Mouse (Mus musculus) MEL (cell line): ENCODE results near the gene Hkdc1. TPM values are rescaled to one million over a fixed set of nuclear protein-coding genes. Genes with fewer than 3 reads are reported as not detected.

ENCODE experiments used
- DNase-seq: peaks from one replicate; pipeline ENCODE4 v3.0.0; 2011; ENCODE audit warnings: low read depth, low spot score
- H3K27ac ChIP-seq: 2 replicates; pipeline ENCODE4 v1.5.1; 2012; ENCODE audit warnings: low read depth, mild to moderate bottlenecking, control low read depth, low read length, moderate library complexity; ENCODE audit not compliant: control insufficient read depth
- H3K27me3 ChIP-seq, 2 experiments: fragments of 150-350 bp in 1 of 2; sonication (generic) in 1 of 2; 2 replicates each; pipeline ENCODE4 v1.6.1; 2012; ENCODE audit warnings: low read length in 2 of 2, mild to moderate bottlenecking in 2 of 2, improper control_type of control experiment in 1 of 2, moderate library complexity in 1 of 2; ENCODE audit not compliant: insufficient read depth in 2 of 2, control insufficient read depth in 1 of 2
- H3K36me3 ChIP-seq, 2 experiments: 2 replicates each; pipeline ENCODE4 v1.6.1; 2012 to 2014; ENCODE audit warnings: low read length in 2 of 2, improper control_type of control experiment in 1 of 2, inconsistent platforms in 1 of 2, mild to moderate bottlenecking in 1 of 2; ENCODE audit not compliant: insufficient read depth in 2 of 2, control insufficient read depth in 1 of 2
- H3K4me1 ChIP-seq, 2 experiments: fragments of 150-350 bp in 1 of 2; sonication (generic) in 1 of 2; 2 replicates each; pipeline ENCODE4 v1.6.1; 2012; ENCODE audit warnings: low read length in 2 of 2, improper control_type of control experiment in 1 of 2, mild to moderate bottlenecking in 1 of 2; ENCODE audit not compliant: insufficient read depth in 2 of 2, control insufficient read depth in 1 of 2
- H3K4me3 ChIP-seq, 2 experiments: fragments of 150-350 bp in 1 of 2; sonication (generic) in 1 of 2; 2 replicates each; pipeline ENCODE4 v1.5.1; 2012; ENCODE audit warnings: low read depth in 2 of 2, low read length in 2 of 2, mild to moderate bottlenecking in 2 of 2, moderate library complexity in 2 of 2, control low read depth in 1 of 2, improper control_type of control experiment in 1 of 2; ENCODE audit not compliant: control insufficient read depth in 1 of 2, insufficient read depth in 1 of 2
- H3K79me2 ChIP-seq: 2 replicates; pipeline ENCODE4 v1.6.1; 2012; ENCODE audit warnings: mild to moderate bottlenecking, low read length, moderate library complexity; ENCODE audit not compliant: control insufficient read depth, poor library complexity, insufficient read depth
- H3K9ac ChIP-seq: 2 replicates; pipeline ENCODE4 v1.6.1; 2012; ENCODE audit warnings: low read depth, mild to moderate bottlenecking, control low read depth, low read length, moderate library complexity; ENCODE audit not compliant: control insufficient read depth, poor library complexity, severe bottlenecking
- H3K9me3 ChIP-seq: fragments of 150-350 bp; sonication (generic); replicated peaks from 2 replicates; pipeline ENCODE4 v1.6.1; 2012; ENCODE audit warnings: mild to moderate bottlenecking, low read length, improper control_type of control experiment, moderate library complexity; ENCODE audit not compliant: insufficient read depth
- CHD2 ChIP-seq: IDR thresholded peaks from 2 replicates; pipeline ENCODE4 v1.6.1; 2011; ENCODE audit warnings: low read length, improper control_type of control experiment
- CTCF ChIP-seq, 3 experiments: IDR thresholded peaks in 2 of 3; conservative IDR thresholded peaks in 1 of 3; 2 replicates each; pipeline ENCODE4 v1.5.1; 2011 to 2012; ENCODE audit warnings: low read length in 3 of 3, low read depth in 2 of 3, mild to moderate bottlenecking in 2 of 3, improper control_type of control experiment in 1 of 3, inconsistent platforms in 1 of 3, mixed read lengths in 1 of 3, moderate library complexity in 1 of 3; ENCODE audit not compliant: control insufficient read depth in 1 of 3, insufficient read depth in 1 of 3, poor library complexity in 1 of 3, severe bottlenecking in 1 of 3
- E2F4 ChIP-seq: IDR thresholded peaks from 2 replicates; pipeline ENCODE4 v1.6.1; 2011; ENCODE audit warnings: low read depth, low read length, improper control_type of control experiment, borderline replicate concordance
- ELF1 ChIP-seq: IDR thresholded peaks from 2 replicates; pipeline ENCODE4 v1.6.1; 2014; ENCODE audit warnings: low read depth, mild to moderate bottlenecking, inconsistent platforms, low read length, improper control_type of control experiment, moderate library complexity
- ETS1 ChIP-seq: IDR thresholded peaks from 2 replicates; pipeline ENCODE4 v1.6.1; 2012; ENCODE audit warnings: low read depth, mild to moderate bottlenecking, inconsistent platforms, low read length, improper control_type of control experiment, moderate library complexity
- GATA1 ChIP-seq: IDR thresholded peaks from 2 replicates; pipeline ENCODE4 v1.6.1; 2011; ENCODE audit warnings: low read depth, low read length, improper control_type of control experiment
- JUND ChIP-seq: IDR thresholded peaks from 2 replicates; pipeline ENCODE4 v1.6.1; 2011; ENCODE audit warnings: low read depth, mild to moderate bottlenecking, improper control_type of control experiment, low read length
- MAZ ChIP-seq: IDR thresholded peaks from 2 replicates; pipeline ENCODE4 v1.6.1; 2012; ENCODE audit warnings: low read depth, mild to moderate bottlenecking, inconsistent platforms, low read length, improper control_type of control experiment
- MEF2A ChIP-seq: IDR thresholded peaks from 2 replicates; pipeline ENCODE4 v1.6.1; 2014; ENCODE audit warnings: low read depth, mild to moderate bottlenecking, inconsistent platforms, low read length, improper control_type of control experiment; ENCODE audit not compliant: poor library complexity, insufficient replicate concordance, severe bottlenecking; ENCODE audit errors: extremely low read depth
- MXI1 ChIP-seq: IDR thresholded peaks from 2 replicates; pipeline ENCODE4 v1.6.1; 2011; ENCODE audit warnings: mild to moderate bottlenecking, low read depth, low read length, improper control_type of control experiment
- NRF1 ChIP-seq: IDR thresholded peaks from 2 replicates; pipeline ENCODE4 v1.6.1; 2014; ENCODE audit warnings: low read depth, mild to moderate bottlenecking, inconsistent platforms, low read length, improper control_type of control experiment, moderate library complexity; ENCODE audit not compliant: poor library complexity, insufficient read depth, severe bottlenecking
- POLR2A ChIP-seq, 2 experiments: IDR thresholded peaks; 2 replicates each; pipeline ENCODE4 v1.6.1; 2011 to 2012; ENCODE audit warnings: low read length in 2 of 2, mild to moderate bottlenecking in 2 of 2, control low read depth in 1 of 2, improper control_type of control experiment in 1 of 2, low read depth in 1 of 2, moderate library complexity in 1 of 2; ENCODE audit not compliant: control insufficient read depth in 1 of 2, insufficient read depth in 1 of 2, poor library complexity in 1 of 2
- POLR2AphosphoS2 ChIP-seq: IDR thresholded peaks from 2 replicates; pipeline ENCODE4 v1.6.1; 2011; ENCODE audit warnings: low read length, improper control_type of control experiment
- POLR2AphosphoS5 ChIP-seq: IDR thresholded peaks from 2 replicates; pipeline ENCODE4 v1.6.1; 2012; ENCODE audit warnings: low read depth, borderline replicate concordance, mild to moderate bottlenecking, inconsistent platforms, low read length, moderate library complexity, mixed read lengths
- RCOR1 ChIP-seq: IDR thresholded peaks from 2 replicates; pipeline ENCODE4 v1.6.1; 2012; ENCODE audit warnings: low read depth, mild to moderate bottlenecking, inconsistent platforms, low read length, improper control_type of control experiment
- SIN3A ChIP-seq: IDR thresholded peaks from 2 replicates; pipeline ENCODE4 v1.6.1; 2012; ENCODE audit warnings: low read length, improper control_type of control experiment, inconsistent platforms
- SMC3 ChIP-seq: IDR thresholded peaks from 2 replicates; pipeline ENCODE4 v1.6.1; 2011; ENCODE audit warnings: low read depth, low read length, improper control_type of control experiment
- TAL1 ChIP-seq: IDR thresholded peaks from 2 replicates; pipeline ENCODE4 v1.6.1; 2012; ENCODE audit warnings: mild to moderate bottlenecking, inconsistent platforms, low read length, moderate library complexity, mixed read lengths
- TBP ChIP-seq: IDR thresholded peaks from 2 replicates; pipeline ENCODE4 v1.8.0; 2011; ENCODE audit warnings: low read depth, low read length, improper control_type of control experiment
- TCF12 ChIP-seq: IDR thresholded peaks from 2 replicates; pipeline ENCODE4 v1.6.1; 2014; ENCODE audit warnings: low read depth, mild to moderate bottlenecking, inconsistent platforms, low read length, improper control_type of control experiment, moderate library complexity
- UBTF ChIP-seq: IDR thresholded peaks from 2 replicates; pipeline ENCODE4 v1.6.1; 2012; ENCODE audit warnings: low read depth, mild to moderate bottlenecking, inconsistent platforms, low read length, improper control_type of control experiment, moderate library complexity, borderline replicate concordance; ENCODE audit not compliant: insufficient read depth
- USF1 ChIP-seq: IDR thresholded peaks from 2 replicates; pipeline ENCODE4 v1.6.1; 2014; ENCODE audit warnings: low read depth, mild to moderate bottlenecking, inconsistent platforms, low read length, improper control_type of control experiment, moderate library complexity
- USF2 ChIP-seq, 2 experiments: IDR thresholded peaks; 2 replicates each; pipeline ENCODE4 v1.6.1; 2011 to 2012; ENCODE audit warnings: improper control_type of control experiment in 2 of 2, low read length in 2 of 2, borderline replicate concordance in 1 of 2, inconsistent platforms in 1 of 2, low read depth in 1 of 2, mild to moderate bottlenecking in 1 of 2; ENCODE audit not compliant: insufficient read depth in 1 of 2
- ZC3H11A ChIP-seq: IDR thresholded peaks from 2 replicates; pipeline ENCODE4 v1.6.1; 2012; ENCODE audit warnings: low read depth, mild to moderate bottlenecking, inconsistent platforms, low read length, improper control_type of control experiment
- ZMIZ1 ChIP-seq: IDR thresholded peaks from 2 replicates; pipeline ENCODE4 v1.6.1; 2012; ENCODE audit warnings: low read depth, mild to moderate bottlenecking, inconsistent platforms, low read length, improper control_type of control experiment, moderate library complexity
- polyA plus RNA-seq, 2 experiments: library from polyadenylated mRNA; stranded (reverse) in 1 of 2; unstranded in 1 of 2; fragments of >175 nt in 1 of 2; fragments of >200 nt in 1 of 2; gene quantifications; 2 replicates each; pipeline versions ENCODE4 v1.2.1 to v1.2.4; 2012; ENCODE audit warnings: low replicate concordance in 2 of 2, low read depth in 1 of 2; ENCODE audit not compliant: insufficient read length in 2 of 2, insufficient read depth in 1 of 2, missing spikeins in 1 of 2
- total RNA-seq: library from RNA; depleted of rRNA; stranded (reverse); fragments of 300-350 nt; gene quantifications from 2 replicates; pipeline ENCODE4 v1.2.3, GENCODE M21; 2012; rRNA removed

Gene Hkdc1
- total RNA-seq (0.42 and 0.69 TPM in 2 replicates), polyA plus RNA-seq (under 1 TPM in 1 of 2 experiments, not detected in 1; 0.38 TPM)

DNA sequence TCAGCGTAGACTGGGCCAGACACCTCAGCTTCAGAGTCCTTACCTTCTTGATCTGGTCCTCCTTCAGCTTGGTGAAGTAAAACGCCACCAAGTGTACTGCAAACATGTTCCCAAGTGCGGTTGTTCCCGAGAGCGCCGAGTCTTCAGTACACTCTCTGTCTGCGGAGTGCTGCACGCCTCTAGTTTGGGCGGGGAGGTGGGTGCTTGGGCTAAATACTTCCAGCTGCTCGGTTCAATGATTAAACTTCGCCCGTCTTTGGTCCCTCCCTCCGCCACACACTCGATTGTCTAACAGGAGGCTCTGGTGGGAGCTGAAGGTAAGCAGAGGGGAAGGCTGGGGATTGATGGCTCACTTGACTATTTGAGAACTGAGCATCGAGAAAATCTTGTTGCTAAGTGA lies at the start of gene Hkdc1:
Gene Hkdc1 (minus strand): TSS at position 237 of the 400 bp plus-strand sequence.
- no peak within 1 kb of the TSS for H3K4me3 ChIP-seq
- TF ChIP-seq ETS1 = no peak
- TF ChIP-seq, all 39 proteins: peak for 0
- H3K9me3 ChIP-seq = no peaks in the 10 kb centered on the region
- no peak within 1 kb of the TSS for H3K27ac ChIP-seq
- no peaks in the 10 kb centered on the region for H3K27me3 ChIP-seq
- peaks cover 0 to 14% of the 10 kb centered on the region in 2 experiments; a peak in 2 of 4 replicates for H3K36me3 ChIP-seq
- no peaks in the 10 kb centered on the region for H3K79me2 ChIP-seq
- no peak within 1 kb of the TSS for H3K9ac ChIP-seq
- DNase-seq = no peak
- H3K4me1 ChIP-seq = peaks cover 8 to 19% of the 10 kb centered on the region in 2 experiments

DNA sequence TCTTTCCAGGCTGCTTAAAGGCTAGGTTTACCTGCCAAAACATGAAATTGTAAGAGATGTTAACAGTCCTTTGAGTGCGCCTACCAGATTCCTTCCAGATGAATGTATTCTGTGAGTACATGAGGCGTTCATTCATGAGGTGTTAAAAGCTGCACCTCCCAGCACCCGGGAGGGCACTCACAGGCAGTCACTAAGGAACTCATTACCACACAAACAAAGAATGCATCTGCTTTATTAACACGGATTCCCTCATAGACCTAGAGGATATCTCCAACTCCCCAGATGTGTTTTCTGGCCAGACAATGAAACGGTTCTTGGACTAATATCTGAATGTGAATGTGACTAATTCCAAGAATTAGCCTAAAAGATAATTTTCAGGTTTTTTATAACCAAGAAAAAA lies 48.8 kb upstream of the Hkdc1 start:
- H3K36me3 ChIP-seq = peaks cover 0 to 47% of the 10 kb centered on the region in 2 experiments; a peak in 3 of 4 replicates
- no peak for DNase-seq
- TF ChIP-seq RCOR1 (no peak), SIN3A (no peak), ELF1 (no peak), CHD2 (no peak), ZC3H11A (no peak), ZMIZ1 (no peak), POLR2AphosphoS5 (no peak), TBP (no peak), GATA1 (no peak)
- TF ChIP-seq, all 39 proteins: peak for 0
- Histone ChIP-seq H3K27me3 (no peaks in the 10 kb centered on the region), H3K9me3 (no peaks in the 10 kb centered on the region), H3K27ac (no peak overlapping the region), H3K4me1 (no peaks in the 10 kb centered on the region), H3K79me2 (peaks cover 5% of the 10 kb centered on the region; the same call in 1 of the 2 replicates), H3K4me3 (no peak overlapping the region), H3K9ac (no peak overlapping the region)

DNA sequence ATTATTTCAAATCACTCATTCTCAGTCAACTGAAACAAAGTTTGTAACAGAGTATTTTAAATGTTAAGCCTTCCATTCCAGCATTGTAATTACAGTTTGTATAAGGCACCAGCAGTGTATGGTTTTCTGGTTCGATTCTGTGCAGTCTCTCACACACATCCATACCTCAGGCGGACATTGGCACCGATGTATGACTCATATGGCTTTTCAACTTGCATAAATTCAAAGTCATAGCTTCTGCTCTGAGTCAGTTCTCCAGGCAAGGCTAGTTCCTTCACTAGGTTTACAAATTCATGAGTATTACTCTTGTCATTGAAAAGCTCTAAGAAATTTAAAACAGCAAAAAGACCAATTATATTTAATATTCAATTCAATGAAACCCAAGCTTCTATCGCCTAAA lies 47.4 kb upstream of the Hkdc1 start:
- Histone ChIP-seq H3K4me3 (no peak overlapping the region), H3K27ac (no peak overlapping the region), H3K36me3 (peaks cover 0 to 47% of the 10 kb centered on the region in 2 experiments; a peak in 3 of 4 replicates), H3K9ac (no peak overlapping the region), H3K79me2 (peaks cover 3% of the 10 kb centered on the region; the same call in 1 of the 2 replicates), H3K4me1 (no peaks in the 10 kb centered on the region), H3K27me3 (no peaks in the 10 kb centered on the region), H3K9me3 (no peaks in the 10 kb centered on the region)
- DNase-seq = no peak
- TF ChIP-seq TAL1 (no peak), ZMIZ1 (no peak), POLR2A (IDR thresholded peaks at IDR 0.05; ENCODE audit: control insufficient read depth in 1 of 2, insufficient read depth in 1 of 2, low read depth in 1 of 2, low read length in 2 of 2, poor library complexity in 1 of 2) (no peak), POLR2AphosphoS2 (no peak), USF2 (IDR thresholded peaks at IDR 0.05; ENCODE audit: borderline replicate concordance in 1 of 2, insufficient read depth in 1 of 2, low read depth in 1 of 2, low read length in 2 of 2) (no peak), E2F4 (no peak), JUND (no peak), GATA1 (no peak), UBTF (no peak), NRF1 (no peak), TCF12 (no peak), MEF2A (no peak), ZC3H11A (no peak), MXI1 (no peak), USF1 (no peak), CTCF (IDR thresholded peaks at IDR 0.05 in 2 of 3, conservative IDR thresholded peaks at IDR 0.05 in 1 of 3; ENCODE audit: control insufficient read depth in 1 of 3, insufficient read depth in 1 of 3, low read depth in 2 of 3, low read length in 3 of 3, poor library complexity in 1 of 3, severe bottlenecking in 1 of 3) (no peak), MAZ (no peak), SMC3 (no peak), TBP (no peak)
